Mouse (Mus musculus): ENCODE results near the gene Taldo1.
A peak's percentile ranks its signal among the peaks of the same experiment; 100 is the strongest.

DNA sequence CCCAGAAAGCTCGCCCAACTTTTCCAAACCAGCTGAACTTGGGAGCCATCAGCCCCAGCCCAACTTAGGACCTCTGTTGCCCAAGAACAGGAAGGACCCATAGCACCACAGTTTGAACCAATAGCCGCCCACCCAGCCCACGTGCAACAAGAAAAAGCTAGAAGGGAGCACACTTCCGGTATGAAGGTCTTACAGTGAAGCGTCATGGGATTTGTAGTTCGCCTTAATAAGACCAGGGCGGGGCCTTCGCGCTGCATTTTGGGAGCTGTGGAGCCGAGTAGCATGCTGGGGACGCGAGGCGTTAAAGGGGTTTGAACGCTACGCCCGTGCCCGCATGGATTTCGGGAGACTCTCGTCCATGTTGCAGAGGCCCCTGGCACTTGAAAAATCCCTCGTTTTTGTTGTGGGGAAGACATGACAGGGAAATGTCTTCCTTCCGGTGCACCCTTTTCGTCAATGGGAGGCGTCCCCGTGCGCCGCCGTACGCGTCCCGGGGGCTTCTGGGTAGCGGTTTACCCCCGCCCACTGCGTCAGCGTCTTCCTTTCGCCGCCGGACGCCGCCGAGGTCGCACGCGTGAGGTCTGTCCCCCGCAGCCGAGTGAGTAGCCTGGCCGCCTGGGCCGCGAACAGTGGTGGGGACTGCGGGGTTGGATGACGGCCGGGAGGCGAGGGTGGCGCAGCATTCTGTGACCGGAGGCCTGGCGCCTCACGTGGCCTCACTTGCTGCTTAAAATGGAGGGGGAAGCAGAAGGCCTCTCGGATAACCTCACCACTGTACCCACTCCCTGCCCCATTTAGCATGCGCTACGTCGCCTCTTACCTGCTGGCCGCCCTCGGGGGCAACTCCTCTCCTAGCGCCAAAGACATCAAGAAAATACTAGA is 55.4 kb downstream of the Taldo1 start, which contains the start of gene Rplp2:
- TF ChIP-seq CTCF (IDR thresholded peaks at IDR 0.05; ENCODE audit: insufficient read depth, low read length) (no peak), POLR2A (IDR thresholded peaks at IDR 0.05; ENCODE audit: borderline replicate concordance, extremely low read depth, low read depth, low read length) (peak; percentile 90)

Measured in lung, adult 2 months (tissue).